Mouse (Mus musculus) ES-Bruce4 (cell line): ENCODE results near the gene Serpina3m.

ENCODE experiments used
- CTCF ChIP-seq: IDR thresholded peaks from one replicate; pipeline ENCODE4 v1.8.1; 2011; ENCODE audit warnings: low read depth, low read length
- EP300 ChIP-seq: IDR thresholded peaks from 2 replicates; pipeline ENCODE4 v1.6.1; 2011; ENCODE audit warnings: low read depth, low read length; ENCODE audit not compliant: insufficient read depth
- POLR2A ChIP-seq: IDR thresholded peaks from one replicate; pipeline ENCODE4 v1.8.1; 2011; ENCODE audit warnings: low read length; ENCODE audit not compliant: insufficient read depth

GRCm38 (mm10) chr12:104293963-104294362, 44.3 kb upstream of the Serpina3m start:
- TF ChIP-seq EP300 (no peak), POLR2A (no peak), CTCF (no peak)
